Mouse (Mus musculus) lung, embryonic 15.5 days (tissue): Measurements from ENCODE around the gene Mgat4b. TPM values are rescaled to one million over a fixed set of nuclear protein-coding genes. Genes with fewer than 3 reads are reported as not detected.
A peak's percentile ranks its signal among the peaks of the same experiment; 100 is the strongest.

Experiments used
- ATAC-seq: fragments of 200-750 bp; cut with Nextera tagmentation; 2 replicates; pipeline ENCODE4 v1.8.0; 2017; ENCODE audit warnings: moderate number of reproducible peaks, borderline replicate concordance; ENCODE audit not compliant: low FRiP score, low TSS enrichment; ENCODE audit errors: extremely low read depth
- H3K27ac ChIP-seq: fragments of 300-500 bp; sonication (generic); 2 replicates; pipeline ENCODE4 v1.5.1; 2015; ENCODE audit warnings: moderate library complexity, mild to moderate bottlenecking, inconsistent platforms
- H3K27me3 ChIP-seq: fragments of 300-500 bp; sonication (generic); 2 replicates; pipeline ENCODE4 v1.6.1; 2015; ENCODE audit warnings: inconsistent platforms
- H3K36me3 ChIP-seq: fragments of 300-500 bp; sonication (generic); 2 replicates; pipeline ENCODE4 v1.6.1; 2015; ENCODE audit warnings: inconsistent platforms
- H3K4me1 ChIP-seq: fragments of 300-500 bp; sonication (generic); 2 replicates; pipeline ENCODE4 v1.6.1; 2015; ENCODE audit warnings: inconsistent platforms
- H3K4me2 ChIP-seq: fragments of 300-500 bp; sonication (generic); 2 replicates; pipeline ENCODE4 v1.6.1; 2015; ENCODE audit warnings: inconsistent platforms, mild to moderate bottlenecking, moderate library complexity
- H3K4me3 ChIP-seq: fragments of 300-500 bp; sonication (generic); 2 replicates; pipeline ENCODE4 v1.5.1; 2015; ENCODE audit warnings: mild to moderate bottlenecking, inconsistent platforms
- H3K9ac ChIP-seq: fragments of 300-500 bp; sonication (generic); 2 replicates; pipeline ENCODE4 v1.6.1; 2015; ENCODE audit warnings: inconsistent platforms
- H3K9me3 ChIP-seq: fragments of 300-500 bp; sonication (generic); 2 replicates; pipeline ENCODE4 v1.6.1; 2016; ENCODE audit warnings: inconsistent platforms
- whole genome bisulfite sequencing: fragments of 180-500 bp; shearing (Covaris S2); methylation state at CpG from one replicate; pipeline ENCODE4 v1.1.7; 2015; 5-methylcytosine and 5-hydroxymethylcytosine counted together
- polyA plus RNA-seq: library from polyadenylated mRNA; unstranded; fragments of >200 nt; fragmentation: Nextera tagmentation; extraction: Ambion mirVana; gene quantifications from 2 replicates; pipeline ENCODE4 v1.2.1, GENCODE M21; 2015

The Mgat4b gene
- polyA plus RNA-seq, 1 experiment from 2014 or later, result 41.0 TPM

DNA sequence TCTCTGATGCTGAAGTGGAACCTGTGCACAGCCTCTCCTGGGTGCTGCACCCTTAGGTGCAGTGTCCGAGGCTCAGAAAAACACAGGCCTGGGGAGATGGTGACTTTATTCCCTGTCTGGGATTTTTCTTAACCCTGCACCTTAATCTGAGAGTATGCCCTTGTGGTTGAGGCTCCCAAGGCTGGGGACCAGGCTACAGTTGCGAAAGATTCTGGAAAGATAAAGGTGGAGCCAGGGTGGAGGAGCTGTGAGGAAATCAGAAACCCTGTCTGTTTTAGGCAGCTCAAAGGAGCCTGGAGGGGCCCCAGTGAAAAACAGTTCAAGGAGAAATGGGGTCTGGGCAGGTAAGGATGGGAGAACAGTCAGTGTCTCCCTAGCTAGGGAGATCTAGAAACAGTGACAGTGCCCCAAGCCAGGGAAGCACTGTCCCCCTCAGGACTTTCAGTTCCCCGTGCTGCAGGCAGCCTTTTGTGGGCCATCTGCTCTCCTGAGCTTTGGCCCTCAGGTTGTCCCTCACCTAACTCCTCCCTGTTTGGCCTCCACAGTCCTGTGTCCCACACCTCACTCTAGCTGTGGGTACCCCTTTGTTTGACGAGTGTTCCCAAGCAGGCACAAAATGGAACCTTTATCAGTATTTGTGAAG, 6.2 kb downstream of the Mgat4b start:
- Histone ChIP-seq H3K4me2 (no peak overlapping the region), H3K27me3 (no peaks in the 10 kb centered on the region), H3K9ac (no peak overlapping the region), H3K4me3 (no peak overlapping the region), H3K9me3 (no peaks in the 10 kb centered on the region), H3K36me3 (no peaks in the 10 kb centered on the region), H3K4me1 (peaks cover 23% of the 10 kb centered on the region), H3K27ac (no peak overlapping the region)
- ATAC-seq, result no peak
- 77% methylated on average over 4 of the region's 4 CpGs for WGBS

DNA sequence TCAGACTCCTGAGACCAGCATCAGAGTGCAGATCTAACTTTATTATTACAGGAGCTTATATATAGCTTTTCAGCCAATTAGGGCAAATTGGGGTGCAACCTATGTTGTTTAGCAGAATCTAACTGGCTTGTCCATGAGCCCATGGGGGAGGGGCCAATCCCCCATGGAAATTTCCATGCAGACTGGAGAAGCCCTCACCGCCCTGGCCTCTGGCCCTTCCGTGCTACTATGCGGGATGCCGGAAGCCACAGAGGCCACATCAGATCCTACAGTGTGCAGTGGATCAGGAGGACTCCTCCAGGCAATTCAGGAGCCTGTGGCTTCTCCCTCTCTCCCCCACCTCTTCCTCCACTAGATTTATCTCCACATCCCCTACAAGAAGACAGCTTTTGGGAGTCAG, 7.1 kb downstream of the Mgat4b start:
- 47% methylated on average over 4 of the region's 4 CpGs for WGBS
- Histone ChIP-seq H3K36me3 (no peaks in the 10 kb centered on the region), H3K9ac (no peak overlapping the region), H3K27ac (no peak overlapping the region), H3K27me3 (no peaks in the 10 kb centered on the region), H3K4me2 (no peak overlapping the region), H3K4me3 (no peak overlapping the region), H3K4me1 (peaks cover 23% of the 10 kb centered on the region), H3K9me3 (no peaks in the 10 kb centered on the region)
- ATAC-seq, result no peak

DNA sequence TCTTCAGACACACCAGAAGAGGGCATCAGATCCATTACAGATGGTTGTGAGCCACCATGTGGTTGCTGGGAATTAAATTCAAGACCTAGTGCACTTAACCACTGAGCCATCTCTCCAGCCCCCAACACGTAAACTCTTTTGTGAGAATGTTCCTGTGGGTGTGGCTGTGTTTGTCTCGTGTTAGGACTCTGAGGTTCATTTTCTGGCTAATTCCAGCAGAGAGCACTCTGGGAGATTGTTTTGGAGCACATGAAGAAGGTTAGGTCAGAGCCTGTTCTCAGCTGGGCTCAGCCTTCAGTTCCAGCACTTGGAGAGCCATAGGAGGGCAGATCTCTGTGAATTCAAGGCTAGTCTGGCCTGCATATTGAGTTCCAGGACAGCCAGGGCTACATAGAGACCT, 9.1 kb downstream of the Mgat4b start:
- Histone ChIP-seq H3K27me3 (no peaks in the 10 kb centered on the region), H3K4me2 (no peak overlapping the region), H3K4me3 (no peak overlapping the region), H3K9ac (no peak overlapping the region), H3K9me3 (no peaks in the 10 kb centered on the region), H3K36me3 (no peaks in the 10 kb centered on the region), H3K27ac (no peak overlapping the region), H3K4me1 (peaks cover 27% of the 10 kb centered on the region)
- no peak for ATAC-seq
- 44% methylated on average over 2 of the region's 2 CpGs for WGBS

DNA sequence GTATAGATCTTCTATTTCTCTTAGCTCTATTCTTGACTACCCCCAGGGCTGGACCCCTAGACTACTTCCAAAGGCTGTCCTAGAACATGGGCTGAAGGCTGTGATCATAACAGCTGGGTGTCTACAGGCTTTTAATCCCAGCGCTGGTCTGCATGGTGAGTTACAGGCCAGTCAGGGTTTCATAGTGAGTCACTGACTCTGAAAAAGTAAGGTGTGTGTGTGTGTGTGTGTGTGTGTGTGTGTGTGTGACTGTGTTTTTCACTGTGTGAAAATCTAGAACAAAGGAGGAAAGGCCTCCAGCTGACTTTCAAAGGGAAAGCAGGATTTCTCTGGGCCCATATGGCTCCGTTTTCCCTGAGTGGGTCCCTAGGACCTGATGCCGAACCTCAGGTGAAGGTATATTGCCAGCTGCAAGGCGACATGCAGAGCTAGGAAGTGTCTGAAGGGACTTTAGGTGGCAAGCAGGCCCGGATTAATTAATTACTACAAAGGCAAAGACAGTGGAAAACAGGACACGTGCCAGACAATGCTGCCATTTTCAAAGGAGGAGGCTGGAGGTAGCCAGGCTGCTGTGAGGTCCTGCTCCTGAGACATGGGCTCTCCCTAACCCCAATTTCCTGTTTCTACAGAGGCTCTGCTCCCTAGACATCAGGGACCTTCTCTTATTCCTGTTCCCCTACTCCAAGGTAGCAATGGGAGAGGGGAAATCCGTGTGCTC, 12.0 kb downstream of the Mgat4b start:
- Histone ChIP-seq H3K36me3 (no peaks in the 10 kb centered on the region), H3K27ac (no peak overlapping the region), H3K9me3 (no peaks in the 10 kb centered on the region), H3K4me1 (peaks cover 29% of the 10 kb centered on the region), H3K27me3 (no peaks in the 10 kb centered on the region), H3K4me3 (no peak overlapping the region), H3K9ac (no peak overlapping the region), H3K4me2 (no peak overlapping the region)
- 58% methylated on average over 7 of the region's 7 CpGs for WGBS
- ATAC-seq, result no peak

DNA sequence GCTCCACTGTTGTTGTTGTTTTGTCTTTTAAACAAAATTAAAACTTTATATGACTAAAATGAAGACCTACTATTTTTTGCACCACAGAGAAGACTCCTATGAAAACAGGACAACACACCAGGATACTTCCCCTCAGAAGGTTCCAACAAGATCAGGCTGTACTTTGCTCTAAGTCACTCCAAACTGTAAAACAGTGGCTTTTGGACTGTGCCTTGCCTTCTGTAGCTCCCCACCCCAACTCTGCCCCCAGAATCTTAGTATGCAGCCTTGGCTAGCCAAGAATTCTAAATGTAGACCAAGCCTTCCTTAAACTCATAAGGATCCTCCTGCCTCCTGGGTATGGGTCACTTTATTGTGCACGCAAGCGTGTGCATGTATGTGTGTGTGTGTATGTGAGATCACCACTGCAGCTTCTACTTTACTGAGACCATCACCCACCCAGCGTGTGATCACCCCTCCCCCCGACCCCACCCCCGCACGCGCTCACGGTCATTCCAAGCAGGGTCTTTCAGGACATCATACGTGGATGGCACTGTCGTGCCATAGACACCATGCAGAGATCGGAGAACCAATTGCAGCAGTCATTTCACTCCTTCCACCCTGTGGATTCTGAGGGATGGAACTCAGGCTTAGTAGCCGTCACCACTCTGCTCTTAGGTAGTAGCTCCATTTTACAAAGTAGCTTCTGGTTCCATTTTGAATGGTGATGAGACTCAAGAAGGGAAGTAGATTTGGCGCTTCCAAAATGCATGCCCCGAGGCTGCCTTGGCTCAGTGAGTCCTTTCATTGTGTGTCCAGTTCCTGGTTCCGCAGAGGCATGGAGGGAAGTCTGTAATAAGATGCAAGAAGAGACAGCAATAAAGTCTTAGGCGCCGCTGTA, 13.3 kb downstream of the Mgat4b start:
- Histone ChIP-seq H3K4me3 (peak overlapping the region; percentile 75), H3K27ac (peak overlapping the region; percentile 77), H3K27me3 (no peaks in the 10 kb centered on the region), H3K4me1 (peaks cover 40% of the 10 kb centered on the region), H3K9ac (peak overlapping the region; percentile 97), H3K9me3 (no peaks in the 10 kb centered on the region), H3K36me3 (no peaks in the 10 kb centered on the region), H3K4me2 (peak overlapping the region; percentile 97)
- 6% methylated on average over 17 of the region's 17 CpGs for WGBS
- ATAC-seq, result peak; percentile 8; the same call in 1 of the 2 replicates

DNA sequence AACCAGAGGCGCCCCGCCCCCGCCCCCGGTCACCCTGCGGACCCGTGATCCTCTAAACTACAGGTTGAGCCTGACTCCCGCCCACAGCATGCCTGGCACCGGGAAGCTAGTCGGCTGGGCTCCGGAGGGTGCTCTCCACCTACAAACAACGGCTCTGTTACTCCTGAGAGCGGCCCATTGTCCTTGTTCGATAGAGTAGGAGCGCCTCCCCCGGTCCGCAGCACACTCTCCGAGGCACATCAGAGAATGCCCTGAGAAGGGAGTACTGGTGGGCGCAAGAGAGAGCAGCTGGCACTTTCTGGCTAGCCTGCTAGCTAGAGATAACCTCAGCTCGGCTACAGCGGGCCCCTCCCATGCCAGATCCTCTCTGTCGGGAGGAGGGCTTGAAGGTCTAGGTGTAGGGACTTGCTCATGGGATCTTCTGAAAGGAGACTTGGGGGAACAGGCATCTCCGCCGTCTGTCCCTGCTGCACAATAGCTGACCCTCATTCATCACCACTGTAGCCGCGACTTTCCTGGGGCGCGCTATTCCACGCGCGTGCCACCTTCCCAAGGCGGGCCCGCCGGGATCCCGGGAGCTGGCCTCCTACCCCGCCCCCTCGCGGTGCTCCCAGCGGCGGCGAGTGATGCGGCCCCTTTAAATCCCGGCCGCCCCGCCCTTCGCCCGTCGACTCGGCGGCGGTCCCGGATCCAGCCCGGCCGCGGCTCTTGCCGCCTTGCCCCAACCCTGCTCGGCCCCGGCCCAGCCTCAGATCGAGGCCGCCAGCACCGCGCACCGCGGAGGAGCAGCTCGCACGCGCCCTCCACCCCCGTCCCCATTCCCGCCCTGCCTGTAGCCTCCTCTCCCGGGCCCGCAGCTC, 14.2 kb downstream of the Mgat4b start:
- peak; percentile 87 for ATAC-seq
- Histone ChIP-seq H3K27ac (peak overlapping the region; percentile 77), H3K9me3 (no peaks in the 10 kb centered on the region), H3K4me1 (peaks cover 44% of the 10 kb centered on the region), H3K4me3 (peak overlapping the region; percentile 75), H3K36me3 (no peaks in the 10 kb centered on the region), H3K9ac (peak overlapping the region; percentile 97), H3K4me2 (peak overlapping the region; percentile 97), H3K27me3 (no peaks in the 10 kb centered on the region)
- WGBS, result under 1% methylated on average over 56 of the region's 70 CpGs

DNA sequence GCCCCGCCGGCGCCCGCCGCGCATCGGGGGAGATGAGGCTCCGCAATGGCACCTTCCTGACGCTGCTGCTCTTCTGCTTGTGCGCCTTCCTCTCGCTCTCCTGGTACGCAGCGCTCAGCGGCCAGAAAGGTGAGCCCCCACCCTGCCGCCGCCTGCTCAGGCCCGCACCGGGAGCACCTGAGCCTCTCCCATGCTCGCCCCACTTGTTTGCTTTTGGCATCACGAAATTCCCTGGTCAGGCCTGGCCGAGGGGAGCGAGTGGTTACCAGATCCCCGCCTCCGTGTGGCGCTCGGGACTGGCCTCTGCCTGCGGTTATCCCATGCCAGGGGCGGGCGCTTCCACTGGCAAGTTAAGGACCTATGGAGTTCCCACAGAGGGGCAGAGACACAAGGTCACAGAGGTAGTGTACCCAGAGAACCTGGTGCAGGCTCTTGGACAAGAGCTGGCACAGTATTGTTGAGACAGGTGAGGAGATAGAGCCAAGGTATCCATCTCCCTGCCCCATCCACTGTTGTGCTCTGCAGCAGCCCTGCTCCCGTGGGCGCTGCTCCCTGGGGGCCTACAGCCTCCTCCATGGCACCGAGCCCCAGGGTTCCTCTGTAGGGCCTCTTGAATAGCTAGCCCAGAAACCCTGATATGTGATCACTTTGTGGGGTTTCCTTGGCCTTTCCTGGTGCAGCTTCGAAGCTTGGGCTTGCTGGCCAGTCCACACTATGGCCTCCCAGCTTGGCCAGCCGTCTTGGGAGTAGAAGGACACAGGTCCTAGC, 15.1 kb downstream of the Mgat4b start:
- Histone ChIP-seq H3K4me3 (peak overlapping the region; percentile 75), H3K4me1 (peaks cover 50% of the 10 kb centered on the region), H3K27me3 (no peaks in the 10 kb centered on the region), H3K36me3 (no peaks in the 10 kb centered on the region), H3K9ac (peak overlapping the region; percentile 97), H3K9me3 (no peaks in the 10 kb centered on the region), H3K4me2 (peak overlapping the region; percentile 97), H3K27ac (peak overlapping the region; percentile 77)
- whole genome bisulfite sequencing, result 1% methylated on average over 34 of the region's 34 CpGs
- ATAC-seq, result peak; percentile 21

DNA sequence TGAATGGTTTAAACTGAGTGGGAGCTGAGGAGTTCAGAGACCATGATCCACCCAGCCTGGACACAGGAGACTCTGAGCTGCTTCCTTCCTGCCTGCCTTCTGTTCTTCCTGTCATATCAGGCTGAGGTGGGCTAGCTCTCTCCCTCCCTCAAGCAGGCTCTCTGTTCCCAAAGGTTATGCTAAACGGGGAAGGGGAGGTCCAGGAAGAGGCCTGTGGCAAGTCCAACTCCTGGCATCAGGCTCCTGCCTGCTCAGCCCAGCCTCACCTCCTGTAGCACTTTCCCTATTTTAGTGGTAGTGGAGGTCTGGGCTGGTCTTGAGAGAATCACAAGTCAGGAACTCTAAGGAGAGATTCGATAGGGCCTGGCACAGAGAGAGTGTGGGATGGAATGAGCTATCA, 15.7 kb downstream of the Mgat4b start:
- H3K36me3 ChIP-seq, result no peaks in the 10 kb centered on the region
- peak overlapping the region; percentile 97 for H3K9ac ChIP-seq
- H3K4me2 ChIP-seq, result peak overlapping the region; percentile 97
- peak overlapping the region; percentile 77 for H3K27ac ChIP-seq
- peak overlapping the region; percentile 75 for H3K4me3 ChIP-seq
- WGBS, result 29% methylated on average over 2 of the region's 2 CpGs
- H3K9me3 ChIP-seq, result no peaks in the 10 kb centered on the region
- no peak for ATAC-seq
- peaks cover 52% of the 10 kb centered on the region for H3K4me1 ChIP-seq
- no peaks in the 10 kb centered on the region for H3K27me3 ChIP-seq

DNA sequence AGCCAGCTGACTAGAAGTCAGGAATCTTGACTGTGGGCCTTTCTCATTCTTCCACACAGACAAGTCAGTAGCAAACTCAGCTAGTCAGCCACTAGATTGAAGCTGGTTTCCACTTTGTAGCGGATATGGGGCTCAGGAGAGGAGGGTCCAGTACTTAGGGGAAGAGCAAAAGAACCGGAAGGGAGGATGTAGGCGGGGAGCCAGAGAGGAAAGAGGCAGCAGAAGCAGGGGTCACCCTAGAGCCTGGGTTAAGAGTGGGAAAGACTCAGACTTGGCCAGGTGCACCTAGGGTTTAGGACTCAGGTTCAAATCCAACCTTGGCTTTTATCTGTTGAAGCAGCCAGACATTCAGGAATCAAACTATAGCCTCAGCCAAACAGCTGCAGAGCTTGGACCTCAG, 16.5 kb downstream of the Mgat4b start:
- H3K4me1 ChIP-seq, result peaks cover 52% of the 10 kb centered on the region
- WGBS, result 75% methylated on average over 3 of the region's 3 CpGs
- no peaks in the 10 kb centered on the region for H3K27me3 ChIP-seq

DNA sequence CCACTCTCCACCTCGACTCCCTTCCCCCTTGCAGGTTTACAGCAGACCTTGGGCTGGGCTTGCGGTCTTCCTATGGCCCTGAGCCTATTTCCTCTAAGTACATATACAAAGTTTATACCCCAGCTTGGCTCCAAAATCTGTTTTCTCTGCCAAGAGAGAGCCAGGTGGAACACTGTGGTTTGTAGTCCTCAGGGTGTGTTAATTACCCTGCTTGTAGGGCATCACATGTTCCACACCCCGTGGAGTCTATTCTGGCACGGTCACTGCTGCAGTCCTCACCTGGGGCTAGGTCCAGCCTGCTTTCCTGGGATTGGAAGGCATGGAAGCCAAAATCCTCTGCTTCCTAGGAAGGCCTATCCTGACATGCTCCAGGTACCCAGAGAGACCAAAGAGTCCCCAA, 17.0 kb downstream of the Mgat4b start:
- H3K36me3 ChIP-seq, result peaks cover 8% of the 10 kb centered on the region; the same call in 1 of the 2 replicates
- H3K4me1 ChIP-seq, result peaks cover 52% of the 10 kb centered on the region
- no peak for ATAC-seq
- H3K4me2 ChIP-seq, result no peak overlapping the region
- no peaks in the 10 kb centered on the region for H3K27me3 ChIP-seq
- WGBS, result 83% methylated on average over 4 of the region's 4 CpGs
- no peaks in the 10 kb centered on the region for H3K9me3 ChIP-seq
- H3K9ac ChIP-seq, result no peak overlapping the region
- H3K27ac ChIP-seq, result no peak overlapping the region
- no peak overlapping the region for H3K4me3 ChIP-seq

More for the DNA sequence above, 16.5 kb downstream of the Mgat4b start:
- H3K4me3 ChIP-seq, result no peak overlapping the region
- ATAC-seq, result no peak
- H3K9ac ChIP-seq, result no peak overlapping the region
- H3K4me2 ChIP-seq, result peak overlapping the region; percentile 97
- peaks cover 3% of the 10 kb centered on the region; the same call in 1 of the 2 replicates for H3K36me3 ChIP-seq
- no peaks in the 10 kb centered on the region for H3K9me3 ChIP-seq
- peak overlapping the region; percentile 77 for H3K27ac ChIP-seq
